Mouse (Mus musculus) liver, postnatal 0 days (tissue): ENCODE data around the gene Serpina5.

Experiments used
- CTCF ChIP-seq: sonication (generic); IDR thresholded peaks from 2 replicates; pipeline ENCODE4 v1.5.1; 2016; ENCODE audit warnings: antibody characterized with exemption, low read depth
- EP300 ChIP-seq: IDR thresholded peaks from 2 replicates; pipeline ENCODE4 v1.6.1; 2016; ENCODE audit warnings: antibody characterized with exemption, low read depth, mild to moderate bottlenecking

- TF ChIP-seq EP300 (no peak), CTCF (no peak)
These were observed 44.7 kb downstream of the Serpina5 start for GRCm38 (mm10) chr12:104145571-104145970.
